Mouse (Mus musculus) thymus, adult 2 months (tissue): ENCODE data around the gene Mtmr4. TPM values are rescaled to one million over a fixed set of nuclear protein-coding genes. Genes with fewer than 3 reads are reported as not detected.

Experiments used
- DNase-seq: peaks from one replicate; pipeline ENCODE4 v3.0.0; 2021
- H3K27ac ChIP-seq: fragments of 200-500 bp; 2 replicates; pipeline ENCODE4 v1.5.1; 2012; ENCODE audit warnings: low read length, control low read depth; ENCODE audit not compliant: control insufficient read depth, insufficient read depth
- H3K27me3 ChIP-seq: fragments of 200-500 bp; 2 replicates; pipeline ENCODE4 v1.6.1; 2012; ENCODE audit warnings: mild to moderate bottlenecking, low read length, moderate library complexity, mixed read lengths; ENCODE audit not compliant: control insufficient read depth, insufficient read depth
- H3K36me3 ChIP-seq: fragments of 200-500 bp; 2 replicates; pipeline ENCODE4 v1.6.1; 2012; ENCODE audit warnings: mild to moderate bottlenecking, low read length, moderate library complexity; ENCODE audit not compliant: control insufficient read depth, insufficient read depth
- H3K4me1 ChIP-seq: fragments of 200-500 bp; replicated peaks from 2 replicates; pipeline ENCODE4 v1.6.1; 2012; ENCODE audit warnings: low read length; ENCODE audit not compliant: control insufficient read depth, insufficient read depth
- H3K4me3 ChIP-seq: fragments of 200-500 bp; 2 replicates; pipeline ENCODE4 v1.5.1; 2012; ENCODE audit warnings: mild to moderate bottlenecking, low read length, control low read depth, moderate library complexity; ENCODE audit not compliant: control insufficient read depth, insufficient read depth
- CTCF ChIP-seq: fragments of 200-500 bp; IDR thresholded peaks from 2 replicates; pipeline ENCODE4 v1.5.1; 2012; ENCODE audit warnings: mild to moderate bottlenecking, control low read depth, low read length, moderate library complexity, borderline replicate concordance; ENCODE audit not compliant: control insufficient read depth, poor library complexity, insufficient read depth; ENCODE audit errors: extremely low read depth
- POLR2A ChIP-seq: fragments of 200-500 bp; IDR thresholded peaks from 2 replicates; pipeline ENCODE4 v1.6.1; 2012; ENCODE audit warnings: mild to moderate bottlenecking, low read length, control low read depth, moderate library complexity; ENCODE audit not compliant: control insufficient read depth, poor library complexity, insufficient read depth; ENCODE audit errors: extremely low read depth
- WGBS: fragments of 180-500 bp; shearing (Covaris S2); methylation state at CpG from one replicate; pipeline ENCODE4 v1.1.7; 2018; 5-methylcytosine and 5-hydroxymethylcytosine counted together
- polyA plus RNA-seq: library from polyadenylated mRNA; depleted of rRNA; stranded (reverse); fragments of >200 nt; gene quantifications from 2 replicates; pipeline ENCODE4 v1.2.3, GENCODE M21; 2012

The Mtmr4 gene
- polyA plus RNA-seq, 1 experiment, result 47.0 TPM

DNA sequence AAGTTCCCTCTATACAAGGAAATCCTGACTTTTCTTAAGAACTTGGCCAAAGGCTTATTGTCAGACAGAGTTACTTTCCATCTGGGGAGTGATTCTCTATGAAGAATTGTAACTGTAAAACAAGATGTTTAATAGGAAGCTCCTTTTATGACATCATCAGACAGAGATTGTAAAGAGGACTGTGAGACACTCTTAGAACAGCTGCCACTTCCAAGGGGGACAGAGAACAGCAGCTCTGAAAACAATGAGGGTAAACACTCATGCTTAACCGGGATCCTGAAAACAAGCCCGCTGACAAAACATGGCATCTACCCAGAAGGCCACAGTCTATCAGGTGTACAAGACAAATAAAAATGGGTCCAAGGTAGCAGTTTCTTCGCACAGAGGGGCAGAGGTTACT is 25.5 kb upstream of the Mtmr4 start, which contains the start of gene Gm11492:
Gm11492 (plus strand) TSS at position 153 of the 400 bp plus-strand sequence.
- no peak for DNase-seq
- no peak within 1 kb of the TSS for H3K4me3 ChIP-seq
- H3K27me3 ChIP-seq, result no peaks in the 10 kb centered on the region
- no peaks in the 10 kb centered on the region for H3K4me1 ChIP-seq
- no peak within 1 kb of the TSS for H3K27ac ChIP-seq
- no peaks in the 10 kb centered on the region for H3K36me3 ChIP-seq
- TF ChIP-seq CTCF, result no peak
- TF ChIP-seq POLR2A, result no peak
- 86% methylated on average over 3 of the region's 3 CpGs for WGBS

GRCm38 (mm10) chr11:87568255-87568953 is 23.6 kb upstream of the Mtmr4 start, which contains the start of gene Sept4:
Sept4 (plus strand) TSS chr11:87568903.
- Histone ChIP-seq H3K4me1 (no peaks in the 10 kb centered on the region), H3K4me3 (no peak within 1 kb of the TSS), H3K27me3 (no peaks in the 10 kb centered on the region), H3K36me3 (no peaks in the 10 kb centered on the region), H3K27ac (no peak within 1 kb of the TSS)
- no peak for DNase-seq
- no peak for TF ChIP-seq CTCF
- no peak for TF ChIP-seq POLR2A
- WGBS, result 74% methylated on average over 7 of the region's 7 CpGs

DNA sequence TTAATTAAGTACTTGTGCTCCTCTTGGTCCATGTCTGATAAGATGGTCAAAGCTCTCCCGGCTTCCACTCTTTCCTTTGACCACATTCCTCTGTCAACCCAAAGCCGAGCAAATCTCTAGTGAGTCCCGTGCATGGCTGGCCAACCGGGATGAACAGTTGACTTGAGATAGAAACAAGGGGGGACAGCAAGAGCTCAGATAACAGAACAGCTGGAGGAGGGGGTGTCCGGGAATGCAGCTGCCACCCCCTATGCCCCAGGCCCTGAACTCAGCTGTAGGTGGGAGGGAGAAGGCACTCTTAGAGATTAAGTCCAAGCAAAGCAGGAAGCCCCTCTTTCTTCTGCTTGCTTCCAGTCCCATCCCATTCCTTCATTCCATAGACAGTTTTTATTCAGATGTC is 21.2 kb upstream of the Mtmr4 start:
- no peaks in the 10 kb centered on the region for H3K27me3 ChIP-seq
- no peak overlapping the region for H3K27ac ChIP-seq
- TF ChIP-seq POLR2A, result no peak
- no peaks in the 10 kb centered on the region for H3K36me3 ChIP-seq
- no peak overlapping the region for H3K4me3 ChIP-seq
- DNase-seq, result no peak
- H3K4me1 ChIP-seq, result no peaks in the 10 kb centered on the region
- WGBS, result 91% methylated on average over 5 of the region's 5 CpGs

DNA sequence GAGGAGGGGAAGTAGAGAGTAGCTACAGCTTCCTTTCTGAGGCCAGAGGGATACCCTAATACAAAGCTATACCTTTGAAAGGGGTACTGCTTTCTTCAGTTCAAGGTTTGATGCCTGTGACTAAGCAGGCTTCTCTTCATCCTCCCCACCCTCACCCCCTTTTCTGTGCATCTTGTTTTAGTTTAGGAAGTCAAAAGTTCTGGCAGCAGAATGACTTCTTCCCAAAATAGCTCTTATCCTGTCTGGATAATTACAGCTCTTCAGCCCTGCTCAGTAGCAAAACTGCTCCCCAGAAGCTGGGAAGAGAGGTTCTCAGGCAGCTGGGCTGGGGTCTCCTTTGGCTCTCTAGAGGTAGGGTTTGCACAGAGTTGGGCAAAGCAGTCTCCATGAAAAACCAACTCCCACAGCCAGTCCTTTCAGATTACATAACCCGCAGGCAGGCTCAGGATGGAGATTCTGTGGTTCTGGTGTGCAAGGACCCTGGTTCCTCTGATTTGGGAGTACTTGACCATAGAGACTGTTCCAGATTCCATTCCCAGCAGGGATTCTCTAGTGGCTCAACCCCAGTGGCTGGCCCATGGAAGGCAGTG is 20.5 kb upstream of the Mtmr4 start:
- 93% methylated on average over 1 of the region's 1 CpGs for WGBS
- H3K4me3 ChIP-seq, result no peak overlapping the region
- H3K27me3 ChIP-seq, result no peaks in the 10 kb centered on the region
- no peak for TF ChIP-seq CTCF
- TF ChIP-seq POLR2A, result no peak
- H3K4me1 ChIP-seq, result no peaks in the 10 kb centered on the region
- no peak overlapping the region for H3K27ac ChIP-seq
- no peaks in the 10 kb centered on the region for H3K36me3 ChIP-seq
- no peak for DNase-seq

DNA sequence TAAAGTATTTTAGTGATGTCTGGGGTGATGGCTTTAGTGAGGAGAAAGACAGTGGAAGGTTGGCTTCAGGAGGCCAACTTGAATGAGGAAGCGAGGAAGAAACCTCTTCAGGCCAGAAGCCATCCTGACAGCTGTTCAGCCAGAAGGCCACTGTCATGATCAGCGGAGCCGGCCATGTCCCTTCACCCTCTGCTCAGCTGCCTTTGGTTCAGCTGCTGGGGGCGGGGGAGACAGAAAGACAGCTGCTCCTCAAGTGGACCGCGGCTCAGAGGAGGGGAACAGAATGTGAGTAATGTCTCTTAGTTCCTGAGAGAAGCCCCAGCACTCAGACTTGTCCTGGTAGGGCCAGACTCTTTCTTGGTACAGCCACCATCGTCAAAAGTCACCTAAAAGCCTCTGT is 18.2 kb upstream of the Mtmr4 start:
- no peak for DNase-seq
- Histone ChIP-seq H3K27me3 (no peaks in the 10 kb centered on the region), H3K36me3 (no peaks in the 10 kb centered on the region), H3K4me3 (no peak overlapping the region), H3K4me1 (peaks cover 6% of the 10 kb centered on the region), H3K27ac (no peak overlapping the region)
- TF ChIP-seq CTCF (no peak), POLR2A (no peak)
- 81% methylated on average over 7 of the region's 7 CpGs for WGBS

DNA sequence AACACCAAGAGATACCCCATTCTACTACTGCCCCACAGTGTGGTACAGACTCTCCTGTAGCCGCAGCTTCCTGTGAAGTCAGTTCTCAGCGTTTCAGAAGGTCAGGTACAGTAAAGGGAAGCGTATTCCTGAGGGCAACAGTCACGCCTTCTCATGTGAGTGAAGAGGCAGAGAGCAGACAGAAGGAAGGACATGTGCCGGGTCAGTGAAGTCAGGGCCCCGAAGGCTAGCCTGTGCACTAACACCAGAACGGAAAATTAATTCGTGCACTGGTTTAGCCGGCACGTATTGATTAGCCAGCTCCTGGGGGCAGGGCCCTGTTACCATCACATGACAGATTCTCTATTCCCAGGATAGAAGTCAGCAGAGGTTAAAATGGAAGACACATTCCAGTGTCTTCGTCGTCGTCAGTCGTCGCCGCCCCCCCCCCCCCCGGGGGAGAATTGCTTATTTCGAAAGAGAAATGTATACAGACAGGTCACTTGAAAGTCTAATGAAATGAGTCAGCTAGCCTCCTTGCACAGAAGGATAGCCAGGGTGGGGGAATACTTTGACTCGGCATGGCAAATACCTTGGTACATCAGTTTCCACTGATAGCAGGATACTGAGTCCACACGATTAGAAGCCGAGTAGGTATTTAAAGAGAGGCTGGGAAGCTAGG is 17.3 kb upstream of the Mtmr4 start:
- Histone ChIP-seq H3K4me3 (no peak overlapping the region), H3K36me3 (no peaks in the 10 kb centered on the region), H3K27ac (no peak overlapping the region), H3K27me3 (no peaks in the 10 kb centered on the region), H3K4me1 (peaks cover 12% of the 10 kb centered on the region)
- no peak for DNase-seq
- no peak for TF ChIP-seq POLR2A
- TF ChIP-seq CTCF, result no peak
- WGBS, result 84% methylated on average over 21 of the region's 21 CpGs
